Mouse (Mus musculus) heart, embryonic 14.5 days (tissue): ENCODE data around the gene Ipo13. TPM values are rescaled to one million over a fixed set of nuclear protein-coding genes. Genes with fewer than 3 reads are reported as not detected.

Source experiments
- ATAC-seq: fragments of 200-750 bp; cut with Nextera tagmentation; 2 replicates; pipeline ENCODE4 v1.8.0; 2017; ENCODE audit warnings: low read depth, moderate TSS enrichment; ENCODE audit not compliant: insufficient number of reproducible peaks, insufficient read depth, low FRiP score
- H3K27ac ChIP-seq, 2 experiments: fragments of 200-500 bp in 1 of 2; fragments of 300-500 bp in 1 of 2; sonication (generic) in 1 of 2; replicated peaks in 1 of 2; 2 replicates each; pipeline ENCODE4 v1.5.1; 2012 to 2014; ENCODE audit warnings: low read depth in 2 of 2, low read length in 2 of 2, control low read depth in 1 of 2, mild to moderate bottlenecking in 1 of 2, mixed read lengths in 1 of 2; ENCODE audit not compliant: control insufficient read depth in 1 of 2, insufficient read depth in 1 of 2
- H3K27me3 ChIP-seq: fragments of 300-500 bp; sonication (generic); 2 replicates; pipeline ENCODE4 v1.6.1; 2014; ENCODE audit warnings: mild to moderate bottlenecking, low read length, control low read depth; ENCODE audit not compliant: control insufficient read depth, insufficient read depth
- H3K36me3 ChIP-seq: fragments of 300-500 bp; sonication (generic); 2 replicates; pipeline ENCODE4 v1.6.1; 2014; ENCODE audit warnings: mild to moderate bottlenecking, control low read depth, low read length, mixed read lengths; ENCODE audit not compliant: control insufficient read depth, insufficient read depth
- H3K4me1 ChIP-seq, 2 experiments: fragments of 200-500 bp in 1 of 2; fragments of 300-500 bp in 1 of 2; sonication (generic) in 1 of 2; 2 replicates each; pipeline ENCODE4 v1.6.1; 2012 to 2014; ENCODE audit warnings: low read length in 2 of 2, control low read depth in 1 of 2, mixed read lengths in 1 of 2; ENCODE audit not compliant: control insufficient read depth in 2 of 2, insufficient read depth in 2 of 2
- H3K4me2 ChIP-seq: fragments of 300-500 bp; sonication (generic); 2 replicates; pipeline ENCODE4 v1.6.1; 2014; ENCODE audit warnings: mild to moderate bottlenecking, low read length
- H3K4me3 ChIP-seq, 2 experiments: fragments of 200-500 bp in 1 of 2; fragments of 300-500 bp in 1 of 2; sonication (generic) in 1 of 2; 2 replicates each; pipeline ENCODE4 v1.5.1; 2012 to 2014; ENCODE audit warnings: low read length in 2 of 2, mild to moderate bottlenecking in 2 of 2, control low read depth in 1 of 2, low read depth in 1 of 2, moderate library complexity in 1 of 2; ENCODE audit not compliant: control insufficient read depth in 1 of 2, insufficient read depth in 1 of 2
- H3K9ac ChIP-seq: fragments of 300-500 bp; sonication (generic); 2 replicates; pipeline ENCODE4 v1.6.1; 2014; ENCODE audit warnings: mild to moderate bottlenecking, low read length
- H3K9me3 ChIP-seq: fragments of 300-500 bp; sonication (generic); 2 replicates; pipeline ENCODE4 v1.6.1; 2016; ENCODE audit warnings: low read length, control low read depth; ENCODE audit not compliant: control insufficient read depth
- WGBS: fragments of 180-500 bp; shearing (Covaris S2); extraction: QIAGEN DNeasy Blood & Tissue Kit; methylation state at CpG from one replicate; pipeline ENCODE4 v1.1.7; 2014; 5-methylcytosine and 5-hydroxymethylcytosine counted together
- polyA plus RNA-seq: library from polyadenylated mRNA; unstranded; fragments of >200 nt; fragmentation: Nextera tagmentation; extraction: Ambion mirVana; gene quantifications from 2 replicates; pipeline ENCODE4 v1.2.1, GENCODE M21; 2014

The Ipo13 gene
- polyA plus RNA-seq, 1 experiment from 2014 or later = 36.4 TPM

- ATAC-seq = no peak
- Histone ChIP-seq H3K9ac (no peak overlapping the region), H3K27ac (no peak overlapping the region), H3K9me3 (no peaks in the 10 kb centered on the region), H3K4me1 (peaks cover 15 to 20% of the 10 kb centered on the region in 2 experiments), H3K4me3 (no peak overlapping the region), H3K36me3 (peaks cover 7% of the 10 kb centered on the region; the same call in 1 of the 2 replicates), H3K27me3 (peaks cover 14% of the 10 kb centered on the region; the same call in 1 of the 2 replicates), H3K4me2 (no peak overlapping the region)
- WGBS = 75% methylated on average over 9 of the region's 9 CpGs
Measured at GRCm38 (mm10) chr4:117869317-117869716, 45.5 kb downstream of the Ipo13 start.

- Histone ChIP-seq H3K27me3 (peaks cover 14% of the 10 kb centered on the region; the same call in 1 of the 2 replicates), H3K36me3 (no peaks in the 10 kb centered on the region), H3K9ac (0 out of 2 replicates have a peak overlapping the region, but pooled peaks have one; percentile 38), H3K9me3 (no peaks in the 10 kb centered on the region), H3K4me1 (peaks cover 16 to 20% of the 10 kb centered on the region in 2 experiments), H3K27ac (no peak overlapping the region), H3K4me3 (no peak overlapping the region), H3K4me2 (peak overlapping the region; percentile 38; the same call in 1 of the 2 replicates)
- no peak for ATAC-seq
- WGBS = 14% methylated on average over 24 of the region's 24 CpGs
Measured at GRCm38 (mm10) chr4:117867823-117868222, 47.0 kb downstream of the Ipo13 start.

DNA sequence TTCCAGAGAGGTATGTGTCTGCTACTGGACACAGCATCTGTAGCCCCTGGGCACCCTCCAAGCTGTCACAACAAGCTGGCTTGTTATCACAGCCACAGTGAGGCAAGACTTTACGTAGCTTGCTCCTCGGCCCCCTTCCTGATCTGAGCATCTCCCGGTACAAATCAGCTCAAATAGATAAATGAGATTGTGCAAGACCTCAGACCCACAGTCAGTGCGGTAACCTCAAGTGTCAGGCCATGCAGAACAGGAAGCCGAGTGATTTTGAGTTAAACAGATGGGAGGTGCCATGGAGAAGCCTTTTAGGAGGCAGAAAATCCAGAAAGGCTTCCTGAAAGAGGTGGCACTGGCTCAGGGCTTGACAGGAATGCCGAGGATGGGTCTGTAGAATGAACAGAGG is 47.8 kb downstream of the Ipo13 start:
- Histone ChIP-seq H3K4me3 (no peak overlapping the region), H3K4me1 (peaks cover 11 to 16% of the 10 kb centered on the region in 2 experiments; a peak in 2 of 4 replicates), H3K27ac (no peak overlapping the region), H3K27me3 (peaks cover 14% of the 10 kb centered on the region; the same call in 1 of the 2 replicates), H3K9me3 (no peaks in the 10 kb centered on the region), H3K4me2 (no peak overlapping the region), H3K9ac (no peak overlapping the region), H3K36me3 (no peaks in the 10 kb centered on the region)
- no peak for ATAC-seq
- 57% methylated on average over 6 of the region's 6 CpGs for WGBS

DNA sequence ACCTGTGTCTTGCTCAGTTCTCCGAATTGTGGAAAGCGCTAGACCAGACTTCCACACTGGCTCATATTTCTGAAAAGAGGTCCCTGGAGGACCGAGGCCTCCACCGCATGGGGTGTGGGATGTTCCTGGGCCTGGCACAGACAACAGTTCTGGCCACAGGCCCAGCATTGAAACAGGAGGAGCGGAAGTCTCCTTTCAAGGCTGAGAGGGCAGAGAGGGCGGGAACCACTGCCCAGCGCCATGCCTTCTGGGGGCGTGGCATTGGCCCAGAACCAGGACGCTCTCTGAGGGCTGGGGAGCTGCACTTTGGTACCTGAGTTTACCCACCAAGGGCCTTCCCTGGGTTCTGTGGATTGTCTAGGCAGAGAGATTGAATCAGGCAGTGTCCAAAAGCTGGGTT is 48.7 kb downstream of the Ipo13 start:
- ATAC-seq = peak; percentile 45; the same call in 1 of the 2 replicates
- Histone ChIP-seq H3K9me3 (no peaks in the 10 kb centered on the region), H3K9ac (no peak overlapping the region), H3K27ac (no peak overlapping the region), H3K4me2 (no peak overlapping the region), H3K4me1 (peaks cover 10 to 11% of the 10 kb centered on the region in 2 experiments; a peak in 2 of 4 replicates), H3K27me3 (peaks cover 14% of the 10 kb centered on the region; the same call in 1 of the 2 replicates), H3K36me3 (no peaks in the 10 kb centered on the region), H3K4me3 (no peak overlapping the region)
- 52% methylated on average over 9 of the region's 9 CpGs for WGBS

- peak; percentile 36; the same call in 1 of the 2 replicates for ATAC-seq
- Histone ChIP-seq H3K27ac (no peak overlapping the region), H3K4me1 (peaks cover 10 to 11% of the 10 kb centered on the region in 2 experiments; a peak in 2 of 4 replicates), H3K36me3 (no peaks in the 10 kb centered on the region), H3K9me3 (no peaks in the 10 kb centered on the region), H3K9ac (no peak overlapping the region), H3K4me3 (no peak overlapping the region), H3K4me2 (no peak overlapping the region), H3K27me3 (peaks cover 7% of the 10 kb centered on the region; the same call in 1 of the 2 replicates)
- 39% methylated on average over 4 of the region's 4 CpGs for WGBS
Measured at GRCm38 (mm10) chr4:117862823-117863222, 52.0 kb downstream of the Ipo13 start.

GRCm38 (mm10) chr4:117860570-117860969 is 54.2 kb downstream of the Ipo13 start:
- no peak for ATAC-seq
- Histone ChIP-seq H3K36me3 (0 out of 2 replicates have a peak, but pooled peaks cover 6% of the 10 kb centered on the region), H3K4me2 (no peak overlapping the region), H3K9me3 (no peaks in the 10 kb centered on the region), H3K27ac (no peak overlapping the region), H3K4me3 (no peak overlapping the region), H3K27me3 (no peaks in the 10 kb centered on the region; the same call in 1 of the 2 replicates), H3K9ac (no peak overlapping the region), H3K4me1 (peaks cover 2 to 4% of the 10 kb centered on the region in 2 experiments; a peak in 2 of 4 replicates)
- WGBS = 78% methylated on average over 9 of the region's 9 CpGs

- 0 out of 2 replicates have a peak, but pooled peaks cover 6% of the 10 kb centered on the region for H3K36me3 ChIP-seq
- no peak for ATAC-seq
- H3K9me3 ChIP-seq = no peaks in the 10 kb centered on the region
- H3K27me3 ChIP-seq = no peaks in the 10 kb centered on the region; the same call in 1 of the 2 replicates
- H3K27ac ChIP-seq = no peak overlapping the region
- peaks cover 12% of the 10 kb centered on the region in 2 experiments for H3K4me1 ChIP-seq
- 78% methylated on average over 3 of the region's 3 CpGs for WGBS
- H3K4me3 ChIP-seq = no peak overlapping the region
- no peak overlapping the region for H3K9ac ChIP-seq
- no peak overlapping the region for H3K4me2 ChIP-seq
Measured at GRCm38 (mm10) chr4:117858794-117859193, 56.0 kb downstream of the Ipo13 start.
